Mouse (Mus musculus): ENCODE measurements at regions not wholly inside any gene's neighbourhood (a gene's known extent, or its start where the extent isn't known, plus 50 kb on each side); places are given as distances from the start of the nearest gene placed in this dataset.

GRCm38 (mm10) chr3:35079887-35080286 lies 429.7 kb downstream of the Sox2 start:
- no peak for TF ChIP-seq CTCF (IDR thresholded peaks at IDR 0.05)
- no peak for TF ChIP-seq EP300 (IDR thresholded peaks at IDR 0.05; ENCODE audit: insufficient read depth, low read depth, low read length)
- no peak for TF ChIP-seq POLR2A (IDR thresholded peaks at IDR 0.05; ENCODE audit: insufficient read depth, low read depth, low read length)

All from heart, adult 2 months (tissue).